Mouse (Mus musculus) stomach, embryonic 16.5 days (tissue): ENCODE data around the gene Mrps35. TPM values are rescaled to one million over a fixed set of nuclear protein-coding genes. Genes with fewer than 3 reads are reported as not detected.

Experiments
- ATAC-seq: fragments of 200-750 bp; cut with Nextera tagmentation; 2 replicates; pipeline ENCODE4 v1.8.0; 2017; ENCODE audit warnings: moderate number of reproducible peaks, moderate TSS enrichment; ENCODE audit not compliant: insufficient read depth, low FRiP score
- H3K27ac ChIP-seq: fragments of 300-500 bp; sonication (generic); 2 replicates; pipeline ENCODE4 v1.5.1; 2014; ENCODE audit warnings: low read length
- H3K27me3 ChIP-seq: fragments of 300-500 bp; sonication (generic); 2 replicates; pipeline ENCODE4 v1.6.1; 2014; ENCODE audit warnings: low read length, control low read depth, mixed read lengths; ENCODE audit not compliant: control insufficient read depth, insufficient read depth
- H3K36me3 ChIP-seq: fragments of 300-500 bp; sonication (generic); 2 replicates; pipeline ENCODE4 v1.6.1; 2014; ENCODE audit warnings: low read length; ENCODE audit not compliant: control insufficient read depth, insufficient read depth
- H3K4me1 ChIP-seq: fragments of 300-500 bp; sonication (generic); 2 replicates; pipeline ENCODE4 v1.6.1; 2014; ENCODE audit warnings: low read length, control low read depth, mixed read lengths; ENCODE audit not compliant: control insufficient read depth, insufficient read depth
- H3K4me2 ChIP-seq: fragments of 300-500 bp; sonication (generic); 2 replicates; pipeline ENCODE4 v1.6.1; 2014; ENCODE audit warnings: low read depth, low read length, mixed read lengths
- H3K4me3 ChIP-seq: fragments of 300-500 bp; sonication (generic); replicated peaks from 2 replicates; pipeline ENCODE4 v1.5.1; 2014; ENCODE audit warnings: mild to moderate bottlenecking, low read length
- H3K9ac ChIP-seq: fragments of 300-500 bp; sonication (generic); 2 replicates; pipeline ENCODE4 v1.6.1; 2014; ENCODE audit warnings: low read length
- H3K9me3 ChIP-seq: fragments of 300-500 bp; sonication (generic); replicated peaks from 2 replicates; pipeline ENCODE4 v1.6.1; 2016; ENCODE audit warnings: low read length, control low read depth; ENCODE audit not compliant: control insufficient read depth
- WGBS: fragments of 180-500 bp; shearing (Covaris S2); extraction: QIAGEN DNeasy Blood & Tissue Kit; methylation state at CpG from one replicate; pipeline ENCODE4 v1.1.7; 2014; 5-methylcytosine and 5-hydroxymethylcytosine counted together
- polyA plus RNA-seq: library from polyadenylated mRNA; unstranded; fragments of >200 nt; fragmentation: Nextera tagmentation; extraction: Ambion mirVana; gene quantifications from 2 replicates; pipeline ENCODE4 v1.2.1, GENCODE M21; 2015

Mrps35 gene
- polyA plus RNA-seq, 1 experiment from 2014 or later, result 106 TPM

DNA sequence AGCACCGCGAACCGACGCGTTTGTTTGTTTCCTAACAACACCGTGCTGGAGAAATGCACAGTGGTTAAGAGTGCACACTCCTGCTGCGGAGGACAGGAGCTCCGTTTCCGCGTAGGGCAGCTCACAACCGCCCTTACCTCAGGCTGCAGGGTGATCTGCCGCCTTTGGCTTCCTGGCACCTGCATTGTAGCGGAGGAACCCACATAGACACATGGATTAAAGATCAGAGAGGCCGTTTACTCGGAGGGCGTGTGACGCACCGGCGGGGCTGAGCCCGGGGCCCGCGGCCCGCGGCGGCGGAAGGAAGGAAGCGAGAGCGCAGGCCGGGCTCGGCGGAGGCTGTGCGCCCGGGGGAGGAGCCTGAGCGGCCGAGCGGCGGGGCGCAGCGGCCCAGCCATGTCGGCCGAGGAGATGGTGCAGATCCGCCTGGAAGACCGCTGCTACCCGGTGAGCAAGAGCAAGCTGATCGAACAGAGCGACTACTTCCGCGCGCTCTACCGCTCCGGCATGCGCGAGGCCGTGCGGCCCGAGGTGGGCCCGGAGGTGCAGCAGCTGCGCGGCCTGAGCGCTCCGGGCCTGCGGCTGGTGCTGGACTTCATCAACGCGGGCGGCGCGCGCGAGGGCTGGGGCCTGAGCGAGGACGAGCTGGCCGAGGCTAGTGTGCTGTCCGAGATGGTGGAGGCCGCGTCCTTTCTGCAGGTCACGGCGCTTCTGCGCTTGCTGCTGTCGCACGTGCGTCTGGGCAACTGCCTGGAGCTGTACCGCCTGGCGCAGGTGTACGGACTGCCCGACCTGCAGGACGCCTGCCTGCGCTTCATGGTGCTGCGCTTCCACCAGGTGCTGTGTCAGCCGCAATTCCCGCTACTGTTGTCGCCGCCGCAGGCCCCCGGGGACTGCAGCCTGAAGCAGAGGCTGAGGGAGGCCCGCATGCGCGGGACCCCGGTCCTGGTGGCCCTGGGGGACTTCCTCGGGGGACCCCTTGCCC is 48.9 kb downstream of the Mrps35 start, which contains the start of gene Klhl42:
Gene Klhl42 (plus strand): TSS at position 244 of the 985 bp plus-strand sequence.
- Histone ChIP-seq H3K27me3 (no peaks in the 10 kb centered on the region), H3K27ac (peak within 1 kb of the TSS; percentile 90), H3K9ac (peak within 1 kb of the TSS; percentile 87), H3K4me3 (peak within 1 kb of the TSS; percentile 66), H3K9me3 (no peaks in the 10 kb centered on the region), H3K36me3 (no peaks in the 10 kb centered on the region), H3K4me2 (peak within 1 kb of the TSS; percentile 93), H3K4me1 (peaks cover 11% of the 10 kb centered on the region)
- peak; percentile 93 for ATAC-seq
- under 1% methylated on average over 94 of the region's 99 CpGs for WGBS

DNA sequence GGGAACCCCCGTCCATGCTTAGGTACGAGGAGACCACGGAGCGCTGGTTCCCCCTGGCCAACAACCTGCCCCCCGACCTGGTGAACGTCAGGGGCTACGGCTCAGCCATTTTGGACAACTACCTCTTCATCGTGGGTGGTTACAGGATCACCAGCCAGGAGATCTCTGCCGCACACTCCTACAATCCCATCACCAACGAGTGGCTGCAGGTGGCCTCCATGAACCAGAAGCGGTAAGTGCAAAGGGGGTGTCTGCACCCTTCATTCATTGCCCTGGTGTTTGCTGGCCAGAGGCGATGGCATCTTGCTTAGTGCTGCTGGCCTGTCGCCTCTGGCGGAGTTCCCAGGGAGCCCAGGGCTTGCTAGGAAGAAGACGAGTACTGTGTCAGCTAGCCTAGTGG is 49.6 kb downstream of the Mrps35 start:
- H3K27me3 ChIP-seq, result no peaks in the 10 kb centered on the region
- peaks cover 11% of the 10 kb centered on the region for H3K4me1 ChIP-seq
- ATAC-seq, result 0 out of 2 replicates have a peak, but pooled peaks have one; percentile 1
- H3K27ac ChIP-seq, result peak overlapping the region; percentile 90; the same call in 1 of the 2 replicates
- H3K4me2 ChIP-seq, result peak overlapping the region; percentile 93
- peak overlapping the region; percentile 87 for H3K9ac ChIP-seq
- peak overlapping the region; percentile 66 for H3K4me3 ChIP-seq
- no peaks in the 10 kb centered on the region for H3K9me3 ChIP-seq
- 2% methylated on average over 15 of the region's 15 CpGs for WGBS
- no peaks in the 10 kb centered on the region for H3K36me3 ChIP-seq

DNA sequence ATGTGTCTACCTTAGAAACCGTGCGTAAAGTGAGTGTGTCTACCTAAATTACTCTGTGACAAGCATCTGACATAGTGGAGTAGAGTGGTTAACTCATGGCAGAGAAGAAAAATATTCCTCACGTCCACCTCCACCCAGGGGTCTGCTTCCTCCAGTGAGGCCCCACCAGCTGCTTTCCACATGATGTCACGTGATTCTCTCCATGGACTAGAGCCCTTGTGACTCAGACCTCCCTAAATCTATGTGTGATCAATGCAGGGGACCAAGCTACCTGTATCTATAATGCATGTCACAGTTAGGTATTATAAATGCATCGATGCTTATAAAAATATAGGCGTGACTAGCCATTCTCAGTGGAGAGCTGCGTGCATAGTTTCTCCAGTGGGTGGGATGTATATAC is 52.2 kb downstream of the Mrps35 start:
- Histone ChIP-seq H3K4me3 (no peak overlapping the region), H3K9ac (no peak overlapping the region), H3K36me3 (no peaks in the 10 kb centered on the region), H3K4me2 (no peak overlapping the region), H3K27ac (no peak overlapping the region), H3K27me3 (no peaks in the 10 kb centered on the region), H3K4me1 (peaks cover 11% of the 10 kb centered on the region), H3K9me3 (no peaks in the 10 kb centered on the region)
- ATAC-seq, result no peak
- WGBS, result 79% methylated on average over 7 of the region's 7 CpGs

DNA sequence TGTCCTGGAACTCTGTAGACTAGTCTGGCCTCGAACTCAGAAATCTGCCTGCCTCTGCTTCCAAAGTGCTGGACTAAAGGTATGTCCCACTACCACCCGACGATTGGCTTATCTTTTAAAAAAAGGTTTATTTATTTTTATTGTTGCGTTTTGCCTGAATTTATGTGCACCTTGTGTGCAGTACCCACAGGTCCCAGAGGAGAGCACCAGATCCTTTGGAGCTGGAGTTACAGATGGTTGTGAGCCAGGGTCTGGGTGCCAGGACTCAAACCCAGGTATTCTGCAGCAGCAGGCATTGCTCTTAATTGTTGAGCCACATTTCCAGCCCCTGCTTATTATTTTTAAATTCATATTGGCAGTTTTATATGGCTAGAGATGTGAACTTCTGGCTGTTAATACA is 53.5 kb downstream of the Mrps35 start:
- no peak overlapping the region for H3K4me3 ChIP-seq
- H3K9ac ChIP-seq, result no peak overlapping the region
- 92% methylated on average over 4 of the region's 4 CpGs for WGBS
- H3K36me3 ChIP-seq, result no peaks in the 10 kb centered on the region
- no peak for ATAC-seq
- no peak overlapping the region for H3K4me2 ChIP-seq
- no peaks in the 10 kb centered on the region for H3K27me3 ChIP-seq
- no peaks in the 10 kb centered on the region for H3K9me3 ChIP-seq
- peaks cover 6% of the 10 kb centered on the region for H3K4me1 ChIP-seq
- no peak overlapping the region for H3K27ac ChIP-seq

GRCm38 (mm10) chr6:147096934-147097333 is 54.4 kb downstream of the Mrps35 start:
- Histone ChIP-seq H3K4me3 (no peak overlapping the region), H3K27ac (no peak overlapping the region), H3K9ac (no peak overlapping the region), H3K4me2 (no peak overlapping the region), H3K36me3 (no peaks in the 10 kb centered on the region), H3K4me1 (peaks cover 6% of the 10 kb centered on the region), H3K9me3 (no peaks in the 10 kb centered on the region), H3K27me3 (no peaks in the 10 kb centered on the region)
- 57% methylated on average over 3 of the region's 3 CpGs for WGBS
- ATAC-seq, result no peak

GRCm38 (mm10) chr6:147097346-147097929 is 54.9 kb downstream of the Mrps35 start:
- Histone ChIP-seq H3K27me3 (no peaks in the 10 kb centered on the region), H3K4me1 (peaks cover 4% of the 10 kb centered on the region), H3K4me2 (no peak overlapping the region), H3K9ac (no peak overlapping the region), H3K36me3 (no peaks in the 10 kb centered on the region), H3K4me3 (no peak overlapping the region), H3K27ac (no peak overlapping the region), H3K9me3 (no peaks in the 10 kb centered on the region)
- 48% methylated on average over 8 of the region's 8 CpGs for WGBS
- ATAC-seq, result no peak

DNA sequence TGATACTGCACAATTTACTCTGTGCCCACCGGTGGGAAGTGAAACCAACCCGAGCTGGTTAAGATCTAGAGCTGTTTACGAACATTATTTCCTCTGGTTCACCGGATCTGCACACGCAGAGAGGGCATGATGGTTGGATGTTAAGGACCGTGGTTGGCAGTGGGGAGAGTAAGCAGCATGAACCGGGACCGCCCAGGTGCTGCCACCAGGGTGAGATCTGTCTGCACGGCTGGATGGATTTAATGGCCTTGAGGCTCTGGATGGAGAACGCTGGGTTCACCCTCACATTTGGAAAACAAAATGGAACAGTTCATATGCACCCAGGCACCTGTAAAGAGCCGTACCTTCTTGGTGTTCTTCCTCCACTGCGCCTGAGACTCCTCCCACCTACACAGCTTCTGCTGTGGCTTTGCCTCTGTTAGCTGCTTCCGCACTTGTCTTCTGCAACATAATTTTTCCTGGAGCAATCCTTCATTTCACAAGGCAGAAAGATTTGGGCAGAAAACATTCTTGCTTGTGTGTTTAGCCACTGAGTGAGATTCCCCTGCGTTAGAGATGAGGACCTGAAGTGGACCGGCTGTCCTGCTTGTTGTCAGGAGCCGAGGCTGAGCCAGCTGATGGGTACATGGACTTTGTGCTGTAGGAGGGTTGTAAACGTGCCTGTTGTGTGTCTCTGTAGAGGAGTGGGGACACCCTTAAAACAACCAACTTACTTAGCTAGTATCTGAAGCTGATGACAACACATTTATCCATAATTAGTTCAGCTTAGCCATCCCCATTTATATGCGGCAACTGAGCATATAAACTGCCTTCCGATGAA is 57.1 kb downstream of the Mrps35 start:
- H3K36me3 ChIP-seq, result peaks cover 6% of the 10 kb centered on the region
- no peak overlapping the region for H3K4me3 ChIP-seq
- H3K9me3 ChIP-seq, result no peaks in the 10 kb centered on the region
- H3K4me2 ChIP-seq, result no peak overlapping the region
- no peak overlapping the region for H3K27ac ChIP-seq
- no peaks in the 10 kb centered on the region for H3K4me1 ChIP-seq
- ATAC-seq, result no peak
- WGBS, result 49% methylated on average over 19 of the region's 19 CpGs
- no peak overlapping the region for H3K9ac ChIP-seq
- no peaks in the 10 kb centered on the region for H3K27me3 ChIP-seq

- Histone ChIP-seq H3K27me3 (no peaks in the 10 kb centered on the region), H3K4me2 (no peak overlapping the region), H3K9me3 (no peaks in the 10 kb centered on the region), H3K4me3 (no peak overlapping the region), H3K9ac (no peak overlapping the region), H3K27ac (no peak overlapping the region), H3K4me1 (no peaks in the 10 kb centered on the region), H3K36me3 (peaks cover 6% of the 10 kb centered on the region)
- ATAC-seq, result no peak; the same call in 1 of the 2 replicates
- WGBS, result 89% methylated on average over 3 of the region's 3 CpGs
Observed at GRCm38 (mm10) chr6:147102293-147102692, 59.7 kb downstream of the Mrps35 start.
